Mouse (Mus musculus): ENCODE results near the gene Col24a1.

The Col24a1 gene

GRCm38 (mm10) chr3:145462351-145462750, 170.1 kb downstream of the Col24a1 start:
- no peak for DNase-seq (ENCODE audit: low spot score)

- DNase-seq (ENCODE audit: low spot score): no peak
These were observed 171.5 kb downstream of the Col24a1 start for GRCm38 (mm10) chr3:145463731-145464130.

GRCm38 (mm10) chr3:145471094-145471493, 178.8 kb downstream of the Col24a1 start:
- DNase-seq (ENCODE audit: low spot score): no peak

GRCm38 (mm10) chr3:145474163-145474562, 181.9 kb downstream of the Col24a1 start:
- DNase-seq (ENCODE audit: low spot score): no peak

- DNase-seq (ENCODE audit: low spot score): no peak
These were observed 184.4 kb downstream of the Col24a1 start for GRCm38 (mm10) chr3:145476634-145477033.

- DNase-seq (ENCODE audit: low spot score): no peak
These were observed 184.8 kb downstream of the Col24a1 start for GRCm38 (mm10) chr3:145477074-145477473.

GRCm38 (mm10) chr3:145478446-145478845, 186.2 kb downstream of the Col24a1 start:
- DNase-seq (ENCODE audit: low spot score): no peak

GRCm38 (mm10) chr3:145490279-145490678, 198.0 kb downstream of the Col24a1 start:
- no peak for DNase-seq (ENCODE audit: low spot score)

GRCm38 (mm10) chr3:145491326-145491725, 199.1 kb downstream of the Col24a1 start:
- DNase-seq (ENCODE audit: low spot score): no peak

GRCm38 (mm10) chr3:145498127-145498526, 205.9 kb downstream of the Col24a1 start:
- no peak for DNase-seq (ENCODE audit: low spot score)

GRCm38 (mm10) chr3:145498893-145499292, 206.6 kb downstream of the Col24a1 start:
- peak; percentile 55 for DNase-seq (ENCODE audit: low spot score)

GRCm38 (mm10) chr3:145504830-145505229, 212.6 kb downstream of the Col24a1 start:
- no peak for DNase-seq (ENCODE audit: low spot score)

- peak; percentile 7 for DNase-seq (ENCODE audit: low spot score)
These were observed 216.3 kb downstream of the Col24a1 start for GRCm38 (mm10) chr3:145508550-145508949.

GRCm38 (mm10) chr3:145514197-145514596, 221.9 kb downstream of the Col24a1 start:
- no peak for DNase-seq (ENCODE audit: low spot score)

GRCm38 (mm10) chr3:145521528-145522080, 229.3 kb downstream of the Col24a1 start:
- DNase-seq (ENCODE audit: low spot score): no peak

- DNase-seq (ENCODE audit: low spot score): no peak
These were observed 230.0 kb downstream of the Col24a1 start for GRCm38 (mm10) chr3:145522311-145522710.

- DNase-seq (ENCODE audit: low spot score): no peak
These were observed 233.0 kb downstream of the Col24a1 start for GRCm38 (mm10) chr3:145525266-145525665.

GRCm38 (mm10) chr3:145537870-145538269, 245.6 kb downstream of the Col24a1 start:
- DNase-seq (ENCODE audit: low spot score): no peak

GRCm38 (mm10) chr3:145548441-145549415, 256.5 kb downstream of the Col24a1 start:
- no peak for DNase-seq (ENCODE audit: low spot score)

GRCm38 (mm10) chr3:145550216-145550615, 257.9 kb downstream of the Col24a1 start:
- DNase-seq (ENCODE audit: low spot score): no peak

GRCm38 (mm10) chr3:145554388-145554787, 262.1 kb downstream of the Col24a1 start:
- no peak for DNase-seq (ENCODE audit: low spot score)

- no peak for DNase-seq (ENCODE audit: low spot score)
These were observed 263.9 kb downstream of the Col24a1 start for GRCm38 (mm10) chr3:145556206-145556605.

- no peak for DNase-seq (ENCODE audit: low spot score)
These were observed 267.4 kb downstream of the Col24a1 start for GRCm38 (mm10) chr3:145559675-145560074.

Measured in MN1 (cell line).